Mouse (Mus musculus) bone marrow macrophage, adult 2 months (primary cell): ENCODE measurements around the gene Cryba4.

ENCODE experiments used
- CTCF ChIP-seq: IDR thresholded peaks from 2 replicates; pipeline ENCODE4 v1.5.1; 2012; ENCODE audit warnings: low read depth, mild to moderate bottlenecking, low read length, moderate library complexity
- POLR2A ChIP-seq: IDR thresholded peaks from 2 replicates; pipeline ENCODE4 v1.6.1; 2012; ENCODE audit warnings: mild to moderate bottlenecking, low read depth, low read length, borderline replicate concordance

DNA sequence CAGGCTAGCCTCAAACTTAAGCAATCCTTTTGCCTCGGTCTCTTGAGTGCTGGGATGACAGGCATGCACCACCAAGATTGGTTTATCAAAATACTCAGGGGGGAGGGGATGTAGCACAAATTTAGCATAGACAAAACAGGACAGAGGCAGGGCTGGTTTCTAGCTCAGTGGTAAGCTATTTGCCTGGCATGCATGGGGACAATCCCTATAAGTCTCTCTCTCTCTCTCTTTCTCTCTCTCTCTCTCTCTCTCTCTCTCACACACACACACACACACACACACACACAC lies 8.1 kb downstream of the Cryba4 start:
- TF ChIP-seq POLR2A (no peak), CTCF (no peak)
